In the genomic region with DNA sequence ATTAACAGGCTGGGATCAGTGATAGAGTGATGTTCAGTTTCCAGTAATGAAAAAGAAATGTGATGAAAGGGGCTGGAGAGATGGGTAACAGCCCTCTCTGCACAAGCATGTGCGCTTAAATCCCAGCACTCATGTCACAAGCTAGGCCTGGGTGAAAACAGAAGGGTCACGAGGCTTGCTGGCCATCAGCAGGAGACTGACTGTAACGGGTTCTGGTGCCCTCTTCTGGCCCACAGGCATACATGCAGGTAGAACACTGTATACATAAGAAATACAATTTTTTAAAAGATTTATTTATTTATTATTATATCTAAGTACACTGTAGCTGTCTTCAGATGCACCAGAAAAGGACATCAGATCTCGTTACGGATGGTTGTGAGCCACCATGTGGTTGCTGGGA, we compare ENCODE assay signal across 12 mouse cellular contexts. TPM values are rescaled to one million over a fixed set of nuclear protein-coding genes. Genes with fewer than 3 reads are reported as not detected.
DNase-seq lines count a peak whose midpoint lies in the region; ATAC-seq and TF ChIP-seq lines count a peak whose summit lies in the region.
"Had no signal": no experiment of that assay in that cellular context is flagged by ENCODE, and none has a peak within 500 bp of the region (broad histone marks: within the 10 kb centered on the region; RNA-seq: fewer than 3 reads in every experiment).

No protein-coding gene starts in this region.

- H3K9me3 ChIP-seq in E14TG2a.4 (ENCODE audit: low read length), result no peaks in the 10 kb centered on the region
- no peaks in the 10 kb centered on the region for H3K9me3 ChIP-seq in embryonic facial prominence, embryonic 11.5 days (replicated peaks; ENCODE audit: control insufficient read depth, low read length)
- H3K9me3 ChIP-seq: embryonic facial prominence, embryonic 13.5 days; limb, embryonic 12.5 days; stomach, embryonic 15.5 days had no signal

- no peak overlapping the region for H3K27ac ChIP-seq in embryonic facial prominence, embryonic 11.5 days (replicated peaks; ENCODE audit: low read depth, low read length)
- H3K27ac ChIP-seq: embryonic facial prominence, embryonic 13.5 days; limb, embryonic 12.5 days; stomach, embryonic 15.5 days had no signal

- H3K27me3 ChIP-seq in E14TG2a.4 (ENCODE audit: insufficient read depth, low read length), result no peaks in the 10 kb centered on the region
- no peaks in the 10 kb centered on the region for H3K27me3 ChIP-seq in embryonic facial prominence, embryonic 11.5 days (ENCODE audit: control insufficient read depth, insufficient read depth, low read length)
- H3K27me3 ChIP-seq: stomach, embryonic 15.5 days had no signal

- 61% methylated on average over 5 of the region's 5 CpGs for WGBS in embryonic facial prominence, embryonic 11.5 days

- intact Hi-C loops in left cerebral cortex, postnatal 4 days (cut with DNase I), result loop anchor here (5.0 kb wide), 1 partner anchor 117 kb away; no protein-coding TSS in a partner anchor
- intact Hi-C loops in left cerebral cortex, postnatal 36 days (cut with DNase I), result loop anchor here (5.0 kb wide), 1 partner anchor 102 kb away; no protein-coding TSS in a partner anchor

- H3K4me3 ChIP-seq in E14TG2a.4 (replicated peaks; ENCODE audit: low read length), result no peak overlapping the region
- no peak overlapping the region for H3K4me3 ChIP-seq in embryonic facial prominence, embryonic 11.5 days (ENCODE audit: low read depth, low read length)
- H3K4me3 ChIP-seq: embryonic facial prominence, embryonic 13.5 days; limb, embryonic 12.5 days; stomach, embryonic 15.5 days had no signal

- peak; percentile 14; the same call in 1 of the 2 replicates for TF ChIP-seq CTCF in E14TG2a.4 (conservative IDR thresholded peaks at IDR 0.05; ENCODE audit: low read length)

- H3K36me3 ChIP-seq in E14TG2a.4 (ENCODE audit: insufficient read depth, low read length), result peaks cover 7% of the 10 kb centered on the region; the same call in 1 of the 2 replicates
- H3K36me3 ChIP-seq in embryonic facial prominence, embryonic 11.5 days (replicated peaks; ENCODE audit: control insufficient read depth, insufficient read depth, low read depth, low read length), result no peaks in the 10 kb centered on the region
- H3K36me3 ChIP-seq: embryonic facial prominence, embryonic 13.5 days; limb, embryonic 12.5 days; stomach, embryonic 15.5 days had no signal

- H3K9ac ChIP-seq in embryonic facial prominence, embryonic 11.5 days (replicated peaks; ENCODE audit: low read length), result no peak overlapping the region
- H3K9ac ChIP-seq: embryonic facial prominence, embryonic 13.5 days; limb, embryonic 12.5 days; stomach, embryonic 15.5 days had no signal

- ATAC-seq in embryonic facial prominence, embryonic 11.5 days (replicated peaks; ENCODE audit: insufficient number of reproducible peaks, low FRiP score, low TSS enrichment, low read depth), result no peak
- ATAC-seq in inflammation-experienced regulatory T-cells, adult 6 months, result no peak
- no peak for ATAC-seq in granulocyte monocyte progenitor cell, adult 5-6 weeks (replicated peaks; ENCODE audit: poor library complexity, severe bottlenecking)

- no peak overlapping the region for H3K4me2 ChIP-seq in embryonic facial prominence, embryonic 11.5 days (ENCODE audit: low read depth, low read length)
- H3K4me2 ChIP-seq: embryonic facial prominence, embryonic 13.5 days; limb, embryonic 12.5 days; stomach, embryonic 15.5 days had no signal

- no peaks in the 10 kb centered on the region for H3K4me1 ChIP-seq in E14TG2a.4 (replicated peaks; ENCODE audit: low read depth, low read length)
- no peaks in the 10 kb centered on the region for H3K4me1 ChIP-seq in embryonic facial prominence, embryonic 11.5 days (ENCODE audit: control insufficient read depth, insufficient read depth, low read length)
- H3K4me1 ChIP-seq: embryonic facial prominence, embryonic 13.5 days; limb, embryonic 12.5 days; stomach, embryonic 15.5 days had no signal

- DNase-seq in cerebellum, adult 9-11 months, result peak; percentile 15
- no peak for DNase-seq in cerebellum, adult 9-10 months
- DNase-seq in left cerebral cortex, postnatal 4 days, result peak; percentile 24
- no peak for DNase-seq in left cerebral cortex, postnatal 36 days (ENCODE audit: low spot score in 2 of 2)
- peak; percentile 20 for DNase-seq in embryonic facial prominence, embryonic 11.5 days (ENCODE audit: low spot score)

RNA-seq across cellular contexts. Expression of gene Chic1, which starts 18.0 kb away (rescaled TPM):
- 1 to 10 TPM; 7.5 to 9.2 TPM for total RNA-seq in left cerebral cortex, postnatal 4 days (2021)
- 10 to 100 TPM; 16.3 to 21.4 TPM for total RNA-seq in left cerebral cortex, postnatal 36 days (2021)
- 3.8 and 4.1 TPM in 2 replicates for polyA plus RNA-seq in embryonic facial prominence, embryonic 11.5 days (2014; fragmentation: Nextera tagmentation; extraction: Ambion mirVana)
- polyA plus RNA-seq in inflammation-experienced regulatory T-cells, adult 6 months (2017; shearing (Covaris generic)), result 1 to 10 TPM; 2.5 to 5.4 (median 4.1) TPM
- not detected in 2 replicates for total RNA-seq in granulocyte monocyte progenitor cell, adult 5-6 weeks (2014; fragmentation: Nextera tagmentation)
- total RNA-seq in granulocyte monocyte progenitor cell, adult 5-6 weeks (2017), result not detected in 2 replicates

RNA-seq across cellular contexts. Expression of gene Tsx, which starts 40.0 kb away (rescaled TPM):
- total RNA-seq in left cerebral cortex, postnatal 4 days (2021), result under 1 TPM in 1 of 2 experiments, not detected in 1; 0.60 TPM
- under 1 TPM in 1 of 2 experiments, not detected in 1; 0.52 TPM for total RNA-seq in left cerebral cortex, postnatal 36 days (2021)
- 0.53 TPM in 1 of 2 replicates, not detected in the other for polyA plus RNA-seq in embryonic facial prominence, embryonic 11.5 days (2014; fragmentation: Nextera tagmentation; extraction: Ambion mirVana)
- under 1 TPM in 2 of 3 experiments, not detected in 1; 0.85 to 0.91 TPM for polyA plus RNA-seq in inflammation-experienced regulatory T-cells, adult 6 months (2017; shearing (Covaris generic))
- total RNA-seq in granulocyte monocyte progenitor cell, adult 5-6 weeks (2014; fragmentation: Nextera tagmentation), result not detected in 2 replicates
- not detected in 2 replicates for total RNA-seq in granulocyte monocyte progenitor cell, adult 5-6 weeks (2017)
- polyA plus RNA-seq: heart, embryonic 16.5 days had no signal

RNA-seq across cellular contexts. Expression of gene Gm26992, which starts 47.6 kb away (rescaled TPM):
- total RNA-seq in left cerebral cortex, postnatal 4 days (2021), result not detected
- under 1 TPM in 1 of 2 experiments, not detected in 1; 0.96 TPM for total RNA-seq in left cerebral cortex, postnatal 36 days (2021)
- not detected in 2 replicates for polyA plus RNA-seq in embryonic facial prominence, embryonic 11.5 days (2014; fragmentation: Nextera tagmentation; extraction: Ambion mirVana)
- polyA plus RNA-seq in inflammation-experienced regulatory T-cells, adult 6 months (2017; shearing (Covaris generic)), result not detected
- total RNA-seq in granulocyte monocyte progenitor cell, adult 5-6 weeks (2014; fragmentation: Nextera tagmentation), result not detected in 2 replicates
- not detected in 2 replicates for total RNA-seq in granulocyte monocyte progenitor cell, adult 5-6 weeks (2017)
- polyA plus RNA-seq: embryonic facial prominence, embryonic 13.5 days; heart, embryonic 16.5 days; limb, embryonic 12.5 days; stomach, embryonic 15.5 days had no signal

RNA-seq across cellular contexts. Expression of gene Cdx4, which starts 53.1 kb away (rescaled TPM):
- total RNA-seq in left cerebral cortex, postnatal 4 days (2021), result not detected
- not detected for total RNA-seq in left cerebral cortex, postnatal 36 days (2021)
- not detected in 2 replicates for polyA plus RNA-seq in embryonic facial prominence, embryonic 11.5 days (2014; fragmentation: Nextera tagmentation; extraction: Ambion mirVana)
- not detected for polyA plus RNA-seq in inflammation-experienced regulatory T-cells, adult 6 months (2017; shearing (Covaris generic))
- not detected in 2 replicates for total RNA-seq in granulocyte monocyte progenitor cell, adult 5-6 weeks (2014; fragmentation: Nextera tagmentation)
- total RNA-seq in granulocyte monocyte progenitor cell, adult 5-6 weeks (2017), result not detected in 2 replicates
- polyA plus RNA-seq: embryonic facial prominence, embryonic 13.5 days; heart, embryonic 16.5 days; limb, embryonic 12.5 days; stomach, embryonic 15.5 days had no signal

Comparison
In these comparisons a context has a peak if more than half of its experiments do, and no peak if none do; other contexts are left out.
1. DNase-seq: peak in cerebellum, adult 9-11 months (single experiment), left cerebral cortex, postnatal 4 days (single experiment) and embryonic facial prominence, embryonic 11.5 days (single experiment); none in cerebellum, adult 9-10 months (single experiment) and left cerebral cortex, postnatal 36 days (0 of 2).
2. RNA of gene Chic1, which starts 18.0 kb away (total RNA-seq): 16.3 to 21.4 TPM in left cerebral cortex, postnatal 36 days and 7.5 to 9.2 TPM in left cerebral cortex, postnatal 4 days; not detected in granulocyte monocyte progenitor cell, adult 5-6 weeks; every median in the first group is over 4 times any median in the second.